Mouse (Mus musculus) forebrain, embryonic 13.5 days (tissue): ENCODE measurements around the gene Exoc6b. TPM values are rescaled to one million over a fixed set of nuclear protein-coding genes. Genes with fewer than 3 reads are reported as not detected.

Experiments used
- ATAC-seq: fragments of 200-750 bp; cut with Nextera tagmentation; 2 replicates; pipeline ENCODE4 v1.8.0; 2017
- H3K27ac ChIP-seq: fragments of 300-500 bp; sonication (generic); 2 replicates; pipeline ENCODE4 v1.5.1; 2015; ENCODE audit warnings: inconsistent platforms, mild to moderate bottlenecking, moderate library complexity
- H3K27me3 ChIP-seq: fragments of 300-500 bp; sonication (generic); 2 replicates; pipeline ENCODE4 v1.6.1; 2015; ENCODE audit warnings: mild to moderate bottlenecking, inconsistent platforms
- H3K36me3 ChIP-seq: fragments of 300-500 bp; sonication (generic); 2 replicates; pipeline ENCODE4 v1.6.1; 2015; ENCODE audit warnings: mild to moderate bottlenecking, inconsistent platforms; ENCODE audit not compliant: poor library complexity, severe bottlenecking
- H3K4me1 ChIP-seq: fragments of 300-500 bp; sonication (generic); 2 replicates; pipeline ENCODE4 v1.6.1; 2015; ENCODE audit warnings: inconsistent platforms
- H3K4me2 ChIP-seq: fragments of 300-500 bp; sonication (generic); 2 replicates; pipeline ENCODE4 v1.6.1; 2015; ENCODE audit warnings: inconsistent platforms, mild to moderate bottlenecking, moderate library complexity
- H3K4me3 ChIP-seq: fragments of 300-500 bp; sonication (generic); 2 replicates; pipeline ENCODE4 v1.5.1; 2015; ENCODE audit warnings: mild to moderate bottlenecking, inconsistent platforms
- H3K9ac ChIP-seq: fragments of 300-500 bp; sonication (generic); 2 replicates; pipeline ENCODE4 v1.6.1; 2015; ENCODE audit warnings: mild to moderate bottlenecking, inconsistent platforms
- H3K9me3 ChIP-seq: fragments of 300-500 bp; sonication (generic); replicated peaks from 2 replicates; pipeline ENCODE4 v1.6.1; 2016; ENCODE audit warnings: inconsistent platforms
- WGBS: fragments of 180-500 bp; shearing (Covaris S2); methylation state at CpG from one replicate; pipeline ENCODE4 v1.1.7; 2015; 5-methylcytosine and 5-hydroxymethylcytosine counted together
- polyA plus RNA-seq: library from polyadenylated mRNA; unstranded; fragments of >200 nt; fragmentation: Nextera tagmentation; extraction: Ambion mirVana; gene quantifications from 2 replicates; pipeline ENCODE4 v1.2.1, GENCODE M21; 2015

Gene Exoc6b
- polyA plus RNA-seq, 1 experiment from 2014 or later: 37.4 TPM

DNA sequence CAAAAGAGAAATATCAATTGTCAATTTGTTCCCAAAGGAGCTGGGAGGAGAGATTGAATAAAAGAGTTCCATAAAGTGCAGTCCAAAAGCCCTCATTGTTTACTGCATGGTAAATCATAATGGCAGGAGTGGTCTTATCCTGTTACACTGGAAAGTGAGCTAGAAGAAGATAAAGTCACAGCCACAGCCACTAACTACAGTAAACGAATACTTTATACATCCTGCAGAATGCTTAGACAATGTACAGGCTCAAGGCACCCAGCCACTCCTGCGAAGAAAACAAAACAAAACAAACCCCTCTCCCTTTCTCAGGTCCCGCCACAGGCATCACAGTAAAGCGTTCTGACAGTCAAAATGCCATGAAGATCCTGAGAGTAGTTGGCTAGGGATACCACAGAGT, 375.5 kb downstream of the Exoc6b start:
- H3K27ac ChIP-seq: no peak overlapping the region
- H3K4me2 ChIP-seq: no peak overlapping the region
- no peak for ATAC-seq
- no peaks in the 10 kb centered on the region for H3K9me3 ChIP-seq
- H3K4me3 ChIP-seq: no peak overlapping the region
- WGBS: 68% methylated on average over 4 of the region's 4 CpGs
- no peaks in the 10 kb centered on the region for H3K27me3 ChIP-seq
- H3K9ac ChIP-seq: no peak overlapping the region
- H3K4me1 ChIP-seq: peaks cover 14% of the 10 kb centered on the region; the same call in 1 of the 2 replicates
- no peaks in the 10 kb centered on the region for H3K36me3 ChIP-seq

DNA sequence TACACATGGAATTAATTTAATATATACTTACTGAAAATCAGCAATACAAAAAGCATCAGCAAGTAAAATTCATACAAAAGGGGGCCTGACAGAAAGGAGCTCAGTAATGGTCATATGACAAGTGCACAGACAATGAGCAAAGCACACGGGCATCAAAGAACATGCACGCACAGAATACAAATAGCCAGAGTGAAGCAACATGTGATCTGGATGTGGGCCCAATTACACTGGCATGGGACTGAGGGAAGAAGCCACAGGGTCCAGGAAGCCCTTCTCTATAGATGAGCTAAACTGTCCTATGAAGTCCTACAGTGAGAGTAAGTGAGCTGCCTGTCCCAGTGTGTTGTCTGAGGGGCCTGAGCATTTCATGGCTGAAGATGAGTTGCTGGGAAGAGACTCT, 376.1 kb downstream of the Exoc6b start:
- ATAC-seq: no peak
- 39% methylated on average over 2 of the region's 2 CpGs for WGBS
- Histone ChIP-seq H3K4me3 (no peak overlapping the region), H3K27me3 (no peaks in the 10 kb centered on the region), H3K9me3 (no peaks in the 10 kb centered on the region), H3K36me3 (no peaks in the 10 kb centered on the region), H3K9ac (no peak overlapping the region), H3K4me1 (peaks cover 14% of the 10 kb centered on the region; the same call in 1 of the 2 replicates), H3K4me2 (no peak overlapping the region), H3K27ac (no peak overlapping the region)

- H3K27ac ChIP-seq: no peak overlapping the region
- no peak overlapping the region for H3K9ac ChIP-seq
- no peak overlapping the region for H3K4me3 ChIP-seq
- peaks cover 14% of the 10 kb centered on the region; the same call in 1 of the 2 replicates for H3K4me1 ChIP-seq
- no peak for ATAC-seq
- WGBS: 94% methylated on average over 3 of the region's 3 CpGs
- H3K27me3 ChIP-seq: no peaks in the 10 kb centered on the region
- H3K36me3 ChIP-seq: no peaks in the 10 kb centered on the region
- no peaks in the 10 kb centered on the region for H3K9me3 ChIP-seq
- H3K4me2 ChIP-seq: no peak overlapping the region
Measured at GRCm38 (mm10) chr6:84691907-84692306, 377.4 kb downstream of the Exoc6b start.

DNA sequence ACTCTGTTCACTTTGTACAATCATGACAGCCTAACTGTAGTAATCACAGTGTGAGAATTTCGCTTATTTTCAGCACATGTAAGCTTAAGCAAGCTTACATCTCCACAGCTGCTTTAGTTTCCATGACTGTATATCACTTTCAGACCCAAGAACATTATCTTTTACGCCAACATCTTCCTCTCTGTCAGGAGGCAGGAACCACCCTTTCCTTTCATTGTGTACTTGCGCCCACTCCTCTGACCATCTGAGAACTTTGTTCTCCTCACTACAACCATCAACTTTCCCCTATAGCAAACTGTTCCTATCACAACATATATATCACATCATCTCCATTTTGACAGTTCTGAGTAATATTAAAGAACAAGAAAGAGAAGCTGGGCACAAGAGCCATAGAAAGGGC, 391.5 kb downstream of the Exoc6b start:
- no peak for ATAC-seq
- H3K27me3 ChIP-seq: no peaks in the 10 kb centered on the region
- H3K9me3 ChIP-seq: peaks cover 1% of the 10 kb centered on the region; the same call in 1 of the 2 replicates
- H3K4me1 ChIP-seq: no peaks in the 10 kb centered on the region
- no peak overlapping the region for H3K4me3 ChIP-seq
- no peak overlapping the region for H3K9ac ChIP-seq
- WGBS: 87% methylated on average over 3 of the region's 3 CpGs
- H3K4me2 ChIP-seq: no peak overlapping the region
- H3K27ac ChIP-seq: no peak overlapping the region
- no peaks in the 10 kb centered on the region for H3K36me3 ChIP-seq

DNA sequence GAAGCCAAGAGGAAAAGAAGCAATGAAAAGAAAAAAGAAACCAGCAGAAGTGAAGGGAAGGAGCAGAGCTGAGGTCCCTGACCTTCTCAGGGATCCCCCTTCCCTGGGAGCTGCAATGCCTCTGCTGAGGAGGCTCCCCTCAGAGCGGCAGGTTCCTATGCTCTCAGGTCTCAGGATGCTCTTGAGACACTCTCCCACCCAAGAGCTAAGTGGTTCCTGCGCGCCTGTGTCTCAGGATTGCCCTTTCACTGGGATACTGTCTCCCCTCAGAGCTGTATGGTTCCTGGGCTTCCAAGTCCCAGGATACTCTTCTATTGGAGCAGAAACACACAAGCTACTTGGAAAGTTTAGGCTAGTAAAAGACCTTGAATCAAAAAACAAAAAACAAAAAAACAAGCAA, 394.4 kb downstream of the Exoc6b start:
- 95% methylated on average over 3 of the region's 3 CpGs for WGBS
- H3K9me3 ChIP-seq: peaks cover 6% of the 10 kb centered on the region
- no peak for ATAC-seq

DNA sequence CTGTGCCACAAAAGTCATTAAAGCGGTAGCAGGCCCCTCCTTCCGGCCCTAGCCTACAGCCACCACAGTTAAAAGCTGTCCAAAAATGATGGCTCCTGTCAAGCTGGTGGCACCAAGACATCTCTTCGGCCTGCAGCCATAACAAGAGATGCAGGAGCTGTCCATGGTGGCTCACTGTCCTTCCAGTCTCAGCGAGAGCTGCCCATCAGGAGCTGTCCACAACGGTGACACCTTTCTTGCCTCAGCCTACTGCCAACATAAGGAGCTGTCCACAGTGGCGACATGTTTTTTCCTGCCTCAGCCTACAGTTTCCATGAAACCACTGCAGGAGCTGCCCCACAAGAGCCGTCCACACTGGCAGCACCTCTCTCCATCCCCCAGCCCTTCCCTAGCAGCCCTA, 395.2 kb downstream of the Exoc6b start:
- no peak overlapping the region for H3K4me3 ChIP-seq
- no peak overlapping the region for H3K9ac ChIP-seq
- no peak overlapping the region for H3K4me2 ChIP-seq
- 91% methylated on average over 7 of the region's 7 CpGs for WGBS
- H3K4me1 ChIP-seq: no peaks in the 10 kb centered on the region
- no peak for ATAC-seq
- H3K9me3 ChIP-seq: peaks cover 6% of the 10 kb centered on the region
- no peaks in the 10 kb centered on the region for H3K27me3 ChIP-seq
- H3K27ac ChIP-seq: no peak overlapping the region
- no peaks in the 10 kb centered on the region for H3K36me3 ChIP-seq

More for the DNA sequence above, 394.4 kb downstream of the Exoc6b start:
- Histone ChIP-seq H3K27me3 (no peaks in the 10 kb centered on the region), H3K4me2 (no peak overlapping the region), H3K27ac (no peak overlapping the region), H3K4me3 (no peak overlapping the region), H3K9ac (no peak overlapping the region), H3K36me3 (no peaks in the 10 kb centered on the region), H3K4me1 (no peaks in the 10 kb centered on the region)

- Histone ChIP-seq H3K9me3 (no peaks in the 10 kb centered on the region), H3K36me3 (no peaks in the 10 kb centered on the region), H3K4me2 (no peak overlapping the region), H3K27ac (no peak overlapping the region), H3K4me1 (no peaks in the 10 kb centered on the region), H3K27me3 (no peaks in the 10 kb centered on the region), H3K4me3 (no peak overlapping the region), H3K9ac (no peak overlapping the region)
- WGBS: 58% methylated on average over 2 of the region's 2 CpGs
- no peak for ATAC-seq
Measured at GRCm38 (mm10) chr6:84661451-84662112, 407.7 kb downstream of the Exoc6b start.

- 88% methylated on average over 1 of the region's 1 CpGs for WGBS
- H3K27me3 ChIP-seq: no peaks in the 10 kb centered on the region
- ATAC-seq: no peak
- no peak overlapping the region for H3K27ac ChIP-seq
- no peak overlapping the region for H3K9ac ChIP-seq
- H3K9me3 ChIP-seq: no peaks in the 10 kb centered on the region
- H3K36me3 ChIP-seq: no peaks in the 10 kb centered on the region
- no peaks in the 10 kb centered on the region for H3K4me1 ChIP-seq
- no peak overlapping the region for H3K4me2 ChIP-seq
- no peak overlapping the region for H3K4me3 ChIP-seq
Measured at GRCm38 (mm10) chr6:84660982-84661381, 408.3 kb downstream of the Exoc6b start.

DNA sequence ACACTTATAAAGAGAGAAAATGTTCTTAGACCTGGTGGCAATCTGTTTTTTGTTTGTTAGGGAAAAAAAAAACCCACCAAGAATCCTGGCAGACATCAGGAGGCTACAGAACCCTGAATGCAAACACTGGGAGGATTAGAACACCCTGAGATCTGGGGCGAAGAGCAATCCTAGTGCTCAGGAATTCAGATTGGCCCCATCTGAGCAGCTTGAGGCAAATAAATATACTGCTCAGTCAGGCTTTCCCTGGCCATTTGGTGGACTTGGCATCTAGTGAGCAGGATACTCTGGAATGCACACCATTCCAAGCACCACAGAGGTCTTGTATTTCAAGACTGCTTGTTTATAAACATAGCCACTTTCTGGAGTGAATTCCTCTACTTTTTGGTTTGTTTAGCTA, 412.2 kb downstream of the Exoc6b start:
- no peak overlapping the region for H3K27ac ChIP-seq
- no peak for ATAC-seq
- no peaks in the 10 kb centered on the region for H3K4me1 ChIP-seq
- no peak overlapping the region for H3K4me3 ChIP-seq
- no peaks in the 10 kb centered on the region for H3K36me3 ChIP-seq
- WGBS: 44% methylated on average over 1 of the region's 1 CpGs
- no peaks in the 10 kb centered on the region for H3K9me3 ChIP-seq
- H3K27me3 ChIP-seq: no peaks in the 10 kb centered on the region
- H3K9ac ChIP-seq: no peak overlapping the region
- H3K4me2 ChIP-seq: no peak overlapping the region

DNA sequence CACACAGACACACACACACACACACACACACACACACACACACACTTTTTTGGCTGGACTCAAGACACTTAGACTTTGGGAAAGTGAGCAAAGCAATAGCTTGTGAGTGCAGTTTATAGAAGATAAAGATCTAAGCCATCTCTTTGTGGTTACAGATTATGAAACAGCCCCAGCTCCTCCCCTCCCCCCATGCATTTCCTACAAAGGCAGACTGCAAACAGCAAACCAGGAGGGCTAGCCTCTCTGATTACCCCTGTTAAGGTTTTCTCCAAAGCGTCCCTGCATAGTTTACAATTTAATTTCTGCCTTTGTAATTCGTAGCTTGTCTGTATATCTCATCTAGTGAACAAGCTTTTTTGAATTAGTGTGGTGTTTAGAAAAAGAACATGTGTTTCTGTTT, 412.6 kb downstream of the Exoc6b start:
- Histone ChIP-seq H3K27me3 (no peaks in the 10 kb centered on the region), H3K9ac (no peak overlapping the region), H3K36me3 (no peaks in the 10 kb centered on the region), H3K27ac (no peak overlapping the region), H3K4me1 (no peaks in the 10 kb centered on the region), H3K9me3 (no peaks in the 10 kb centered on the region), H3K4me3 (no peak overlapping the region), H3K4me2 (no peak overlapping the region)
- WGBS: 54% methylated on average over 2 of the region's 2 CpGs
- no peak for ATAC-seq

DNA sequence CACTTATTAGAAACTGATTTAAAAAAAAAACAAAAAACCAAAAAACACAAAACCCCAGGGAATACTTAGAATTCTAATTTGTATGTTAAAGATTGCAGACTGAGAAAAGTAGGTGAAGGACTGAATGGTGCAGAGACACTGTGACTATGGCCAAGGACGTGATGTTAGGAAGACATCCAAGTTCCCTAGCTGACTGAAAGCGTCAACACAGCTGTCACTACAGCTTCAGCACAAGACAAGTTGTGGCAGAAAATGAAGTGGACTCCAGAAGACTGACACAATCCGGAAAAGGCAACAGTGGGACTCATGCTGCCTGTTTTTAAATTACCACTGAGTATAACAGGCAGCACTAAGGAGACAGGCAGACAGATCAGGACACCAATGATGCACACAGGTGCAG, 417.4 kb downstream of the Exoc6b start:
- no peak for ATAC-seq
- no peaks in the 10 kb centered on the region for H3K27me3 ChIP-seq
- H3K9ac ChIP-seq: no peak overlapping the region
- H3K27ac ChIP-seq: no peak overlapping the region
- H3K4me1 ChIP-seq: no peaks in the 10 kb centered on the region
- no peaks in the 10 kb centered on the region for H3K9me3 ChIP-seq
- no peaks in the 10 kb centered on the region for H3K36me3 ChIP-seq
- 74% methylated on average over 3 of the region's 3 CpGs for whole genome bisulfite sequencing
- H3K4me3 ChIP-seq: no peak overlapping the region
- H3K4me2 ChIP-seq: no peak overlapping the region

GRCm38 (mm10) chr6:84647197-84647596, 422.1 kb downstream of the Exoc6b start:
- H3K4me1 ChIP-seq: 0 out of 2 replicates have a peak, but pooled peaks cover 11% of the 10 kb centered on the region
- ATAC-seq: no peak
- 68% methylated on average over 4 of the region's 4 CpGs for WGBS
- H3K9me3 ChIP-seq: no peaks in the 10 kb centered on the region
- no peaks in the 10 kb centered on the region for H3K27me3 ChIP-seq
- H3K4me3 ChIP-seq: no peak overlapping the region
- no peak overlapping the region for H3K27ac ChIP-seq
- H3K36me3 ChIP-seq: no peaks in the 10 kb centered on the region
- H3K4me2 ChIP-seq: no peak overlapping the region
- H3K9ac ChIP-seq: no peak overlapping the region

- Histone ChIP-seq H3K9me3 (no peaks in the 10 kb centered on the region), H3K4me1 (0 out of 2 replicates have a peak, but pooled peaks cover 11% of the 10 kb centered on the region), H3K36me3 (no peaks in the 10 kb centered on the region), H3K27ac (no peak overlapping the region), H3K4me2 (no peak overlapping the region), H3K4me3 (no peak overlapping the region), H3K27me3 (no peaks in the 10 kb centered on the region), H3K9ac (no peak overlapping the region)
- WGBS: 76% methylated on average over 2 of the region's 2 CpGs
- ATAC-seq: no peak
Measured at GRCm38 (mm10) chr6:84646696-84647095, 422.6 kb downstream of the Exoc6b start.
